Mouse (Mus musculus) liver, adult 2 months (tissue): Measurements from ENCODE around the gene Insr.

ENCODE experiments used
- CTCF ChIP-seq: fragments of 200-500 bp; IDR thresholded peaks from 2 replicates; pipeline ENCODE4 v1.5.1; 2011; ENCODE audit warnings: low read depth, low read length, control low read depth
- POLR2A ChIP-seq: fragments of 200-500 bp; IDR thresholded peaks from 2 replicates; pipeline ENCODE4 v1.6.1; 2011; ENCODE audit warnings: low read length, control low read depth; ENCODE audit not compliant: insufficient read depth; ENCODE audit errors: extremely low read depth

- TF ChIP-seq CTCF (no peak), POLR2A (no peak)
These were observed 19.1 kb downstream of the Insr start for GRCm38 (mm10) chr8:3260127-3260811.
